Mouse (Mus musculus): ENCODE measurements at regions not wholly inside any gene's neighbourhood (a gene's known extent, or its start where the extent isn't known, plus 50 kb on each side); places are given as distances from the start of the nearest gene placed in this dataset.

DNA sequence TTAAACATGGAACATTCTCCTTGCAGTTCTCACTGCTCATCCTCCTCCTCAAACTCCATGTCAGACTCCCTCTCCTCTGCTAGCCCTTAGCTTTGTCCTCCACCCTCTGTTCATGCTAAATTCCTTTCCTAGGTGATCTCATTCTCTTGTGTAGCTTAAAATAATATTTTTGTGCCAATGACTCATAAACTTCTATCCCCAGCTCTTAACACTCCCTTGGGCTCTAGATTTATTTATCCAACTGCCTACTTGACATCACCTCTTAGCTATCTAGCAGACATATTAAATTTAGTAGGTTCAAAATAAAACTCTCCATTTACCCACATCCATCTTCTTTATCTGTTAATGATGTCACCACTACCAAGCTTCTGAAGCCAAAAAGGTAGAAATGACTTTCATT, 1036.6 kb upstream of the Gm7489 start:
- TF ChIP-seq CTCF (IDR thresholded peaks at IDR 0.05; ENCODE audit: low read depth, low read length): no peak
- TF ChIP-seq EP300 (IDR thresholded peaks at IDR 0.05; ENCODE audit: insufficient read depth, low read depth, low read length): no peak
- TF ChIP-seq POLR2A (IDR thresholded peaks at IDR 0.05; ENCODE audit: insufficient read depth, low read length): no peak

All from ES-Bruce4 (cell line).